Mouse (Mus musculus) mesoderm, embryonic 11.5 days (tissue): ENCODE measurements around the gene Tanc1.
A peak's percentile ranks its signal among the peaks of the same experiment; 100 is the strongest.

ENCODE experiments used
- DNase-seq: peaks from one replicate; pipeline ENCODE4 v3.0.0-alpha.2; 2012; ENCODE audit warnings: low read depth, low spot score

Tanc1 gene

DNA sequence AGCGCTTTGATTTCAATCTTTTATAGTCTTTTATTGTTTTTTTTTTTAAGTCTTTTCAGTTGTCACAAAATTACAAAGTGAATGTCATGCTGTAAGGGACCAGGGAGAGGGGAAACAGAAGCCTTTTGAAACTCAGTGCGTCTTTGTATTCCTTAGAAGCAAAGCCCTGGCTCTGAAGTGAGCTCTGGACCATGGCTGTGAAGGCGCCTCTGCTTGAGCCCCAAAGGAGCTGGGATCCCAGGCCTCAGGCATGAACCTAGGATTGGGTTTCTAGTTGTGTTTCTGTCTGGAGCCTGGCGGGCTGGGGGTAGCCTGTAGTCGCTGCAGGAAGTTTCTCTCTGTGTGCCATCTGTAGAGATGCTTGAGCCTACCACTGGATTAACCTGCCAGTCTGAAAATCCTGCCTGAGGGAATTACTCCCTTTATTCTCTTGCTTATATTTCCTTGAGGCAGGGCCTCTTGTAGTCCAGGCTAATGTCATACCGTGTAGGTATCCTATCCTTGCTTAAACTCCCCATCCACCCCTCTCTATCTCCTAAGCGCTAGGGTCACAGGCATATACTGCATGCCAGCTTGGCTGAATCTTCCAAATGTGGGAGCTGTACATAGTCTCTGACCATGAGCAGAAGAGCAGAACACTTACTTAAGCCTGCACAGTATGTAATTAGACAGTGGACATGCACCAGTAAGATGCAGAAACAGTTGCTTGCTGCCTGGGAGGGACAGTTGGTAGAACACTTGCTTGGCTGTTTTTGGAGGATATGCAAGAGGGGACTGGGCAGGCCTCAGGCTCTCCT, 177.1 kb downstream of the Tanc1 start:
- DNase-seq, result no peak

DNA sequence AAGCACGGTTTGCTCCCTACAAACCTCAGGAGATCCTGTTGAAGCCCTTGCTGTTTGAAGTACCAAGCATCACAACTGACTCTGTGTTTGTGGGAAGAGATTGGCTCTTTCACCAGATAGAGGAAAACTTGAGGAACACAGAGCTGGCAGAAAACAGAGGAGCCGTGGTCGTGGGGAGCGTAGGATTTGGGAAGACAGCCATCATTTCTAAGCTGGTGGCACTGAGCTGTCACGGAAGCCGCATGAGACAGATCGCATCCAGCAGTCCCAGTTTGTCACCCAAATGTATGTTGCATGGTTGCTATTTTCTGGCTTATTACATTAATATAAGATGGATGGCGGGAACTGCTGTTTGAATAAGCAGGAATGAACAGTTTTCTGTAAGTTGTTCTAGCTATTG, 179.8 kb downstream of the Tanc1 start:
- no peak for DNase-seq

DNA sequence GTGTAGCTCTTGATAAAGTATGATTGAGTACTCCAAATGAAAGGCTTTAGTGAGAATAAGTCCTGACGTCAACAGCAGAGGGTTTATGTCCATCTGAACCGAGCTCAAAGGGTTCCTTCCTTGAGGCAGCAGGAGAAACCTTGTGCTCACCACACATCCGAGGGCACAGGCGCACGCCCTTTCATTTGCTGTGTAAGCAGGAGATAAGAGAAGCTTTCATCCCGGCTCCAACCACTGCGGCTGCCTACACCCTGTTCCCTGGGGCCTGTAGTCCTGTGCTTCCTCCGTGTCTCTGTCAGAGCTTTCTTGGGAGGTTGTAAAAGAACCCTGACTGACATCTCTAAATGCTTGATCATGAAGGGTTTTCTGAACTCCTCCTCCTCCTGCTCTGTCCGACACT, 181.5 kb downstream of the Tanc1 start:
- no peak for DNase-seq

DNA sequence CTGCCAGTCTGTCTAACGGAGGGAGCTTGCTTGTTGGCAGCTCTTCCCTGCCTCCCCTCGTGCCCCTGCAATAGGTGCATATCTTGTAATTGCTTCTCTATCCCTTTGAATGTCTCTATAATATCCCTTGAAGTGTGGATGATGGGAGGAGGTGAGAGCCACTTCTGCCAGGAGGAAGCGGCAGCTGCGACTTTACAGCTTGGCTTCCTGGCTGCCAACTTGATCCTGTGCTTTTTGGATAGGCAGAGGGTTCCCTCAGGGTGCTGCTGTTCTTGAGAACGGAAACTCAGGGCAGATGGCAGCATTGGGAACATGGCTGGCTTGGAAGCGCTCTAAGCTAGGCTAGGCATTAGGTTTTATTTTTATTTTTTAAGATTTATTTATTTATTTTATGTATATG, 183.0 kb downstream of the Tanc1 start:
- DNase-seq, result no peak

DNA sequence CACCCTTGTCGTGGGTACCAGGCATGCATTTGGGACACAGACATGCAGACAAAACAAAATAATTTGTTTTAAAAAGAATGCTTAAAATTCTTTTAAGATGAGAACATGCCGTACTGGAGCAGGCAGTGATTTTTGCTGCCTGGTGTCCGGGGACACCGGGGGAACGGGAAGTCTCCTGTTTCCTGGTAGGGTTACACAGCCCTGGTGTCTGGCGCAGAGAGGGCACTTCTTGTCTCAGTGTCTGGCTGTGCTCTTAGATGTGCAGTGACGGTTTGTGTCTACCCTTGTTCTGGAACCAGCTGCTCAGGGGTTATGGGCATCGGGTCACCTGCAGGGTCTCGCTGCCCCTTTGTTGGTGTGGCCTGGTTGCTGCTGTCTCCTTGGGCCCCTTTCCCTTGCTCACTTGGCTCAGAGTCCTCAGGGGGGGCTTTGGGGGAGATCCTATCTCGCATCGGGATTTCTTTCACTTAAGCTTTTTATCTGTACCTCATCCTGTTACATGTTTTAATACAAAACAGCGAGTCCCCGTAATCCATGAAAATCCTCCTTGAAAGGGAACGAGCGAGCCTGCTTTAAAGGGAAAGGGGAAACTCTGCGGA, 187.2 kb downstream of the Tanc1 start:
- no peak for DNase-seq

DNA sequence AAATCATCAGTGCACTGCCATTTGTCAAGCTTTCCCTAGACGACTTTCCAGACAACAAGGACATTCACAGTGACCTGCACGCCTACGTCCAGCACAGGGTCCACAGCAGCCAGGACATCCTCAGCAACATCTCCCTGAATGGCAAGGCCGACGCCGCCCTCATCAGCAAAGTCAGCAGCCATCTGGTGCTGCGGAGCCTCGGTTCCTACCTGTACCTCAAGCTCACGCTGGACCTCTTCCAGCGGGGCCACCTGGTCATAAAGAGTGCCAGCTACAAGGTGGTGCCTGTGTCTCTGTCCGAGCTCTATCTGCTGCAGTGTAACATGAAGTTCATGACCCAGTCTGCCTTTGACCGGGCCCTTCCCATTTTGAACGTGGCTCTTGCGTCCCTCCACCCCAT, 187.7 kb downstream of the Tanc1 start:
- DNase-seq, result no peak

DNA sequence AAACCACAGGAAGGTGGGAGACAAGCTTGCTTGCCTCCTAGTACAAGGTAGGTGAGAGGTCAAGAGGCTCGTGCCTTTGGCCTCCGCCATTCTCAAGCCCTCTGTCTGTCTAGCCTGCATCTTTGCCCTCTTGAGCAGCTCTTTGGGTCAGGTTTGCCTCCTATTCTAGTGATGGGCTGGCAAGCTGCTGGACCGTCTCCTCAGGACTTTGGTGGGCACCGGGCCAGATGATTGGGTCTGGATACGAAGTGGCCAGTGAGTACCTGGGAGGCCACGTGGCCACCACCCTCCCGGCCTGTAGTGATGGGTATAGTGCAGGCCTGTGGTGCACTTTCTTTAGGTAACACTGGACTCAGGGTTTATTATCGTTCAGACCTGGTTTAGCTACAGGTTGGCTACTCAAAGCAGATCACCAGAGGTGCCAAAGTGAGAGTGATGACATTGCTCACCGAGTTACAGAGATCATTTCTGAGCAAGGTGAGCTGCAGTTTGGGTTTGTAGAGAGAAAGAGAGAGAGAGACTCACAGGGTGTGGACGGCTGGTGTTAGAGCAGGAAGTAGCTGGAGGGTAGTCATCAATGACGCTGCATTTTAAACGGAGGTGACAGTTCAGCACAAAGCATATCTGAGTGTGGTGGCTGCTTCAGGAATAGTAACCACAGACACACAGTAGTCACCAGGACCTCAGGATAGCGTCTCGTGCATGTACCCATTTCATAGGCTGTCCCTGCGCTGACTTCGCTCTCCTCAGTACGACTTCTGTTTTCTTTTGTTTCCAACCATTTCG, 188.8 kb downstream of the Tanc1 start:
- DNase-seq, result no peak

DNA sequence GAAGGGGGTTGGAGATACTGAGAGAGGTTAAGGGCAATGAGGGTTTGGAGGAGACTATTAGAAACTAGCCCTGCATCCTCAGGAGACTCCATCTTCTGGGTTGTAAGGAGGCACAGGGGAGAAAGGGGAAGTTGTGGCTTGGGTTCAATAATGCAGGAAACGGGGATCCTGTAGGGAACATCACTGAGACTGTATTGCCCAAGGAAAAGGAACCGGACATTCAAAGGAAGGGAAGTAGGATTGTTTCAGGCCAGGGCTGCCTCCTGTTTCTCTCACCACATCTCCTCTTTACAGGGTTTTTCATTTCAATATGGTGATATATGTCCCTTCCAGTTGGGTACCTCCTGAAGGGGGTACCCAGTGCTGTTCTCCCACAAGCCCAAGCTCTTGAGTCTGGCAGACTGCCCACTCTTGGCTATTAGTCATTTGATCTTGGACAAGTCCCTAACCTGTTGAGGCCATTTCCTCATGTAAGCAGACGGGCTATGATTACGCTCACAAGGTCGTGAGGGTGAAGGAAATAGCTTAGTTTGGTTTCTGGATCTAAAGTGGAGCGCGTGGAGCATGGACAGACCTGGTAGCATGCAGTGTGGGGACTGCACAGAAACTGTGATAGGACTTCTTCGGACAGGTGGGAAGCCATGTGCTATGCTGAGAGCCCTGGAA, 191.0 kb downstream of the Tanc1 start:
- DNase-seq, result no peak

DNA sequence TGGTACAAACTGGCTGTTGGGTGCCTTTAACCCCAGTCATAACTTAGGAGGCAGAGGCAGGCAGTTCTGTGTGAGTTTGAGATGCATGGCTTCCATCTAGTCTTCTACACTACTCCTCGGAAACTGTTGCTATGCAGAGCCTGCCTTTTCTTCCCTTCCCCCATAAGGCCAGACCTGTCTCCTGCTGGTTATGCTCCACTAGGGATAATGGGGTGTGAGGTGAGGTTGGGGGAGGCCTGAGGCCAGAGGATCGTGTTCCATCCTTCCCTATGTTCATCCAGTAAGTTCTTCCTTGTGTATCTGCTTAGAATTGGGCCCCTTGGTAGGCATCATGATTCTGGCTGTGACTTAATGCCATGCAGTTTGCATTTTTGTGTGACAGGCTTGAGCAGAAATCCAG, 193.8 kb downstream of the Tanc1 start:
- no peak for DNase-seq

DNA sequence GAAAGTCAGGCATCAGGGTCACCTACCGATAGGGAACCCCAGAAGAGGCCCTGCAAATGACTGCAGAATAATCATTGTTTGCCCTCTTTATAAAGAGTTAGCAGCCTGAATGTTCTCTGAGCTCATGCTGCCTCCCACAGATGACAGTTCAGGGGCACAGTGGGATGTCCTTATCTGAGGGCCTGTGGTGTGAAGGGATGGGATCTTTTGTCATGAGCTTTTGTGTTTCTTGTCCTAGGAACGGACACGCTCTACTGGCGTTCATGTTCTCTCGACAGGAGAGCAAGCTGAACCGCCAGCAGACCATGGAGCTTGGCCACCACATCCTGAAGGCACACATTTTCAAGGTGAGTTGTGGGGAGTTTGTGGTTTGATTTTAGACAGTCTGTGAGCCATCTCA, 194.2 kb downstream of the Tanc1 start:
- no peak for DNase-seq

DNA sequence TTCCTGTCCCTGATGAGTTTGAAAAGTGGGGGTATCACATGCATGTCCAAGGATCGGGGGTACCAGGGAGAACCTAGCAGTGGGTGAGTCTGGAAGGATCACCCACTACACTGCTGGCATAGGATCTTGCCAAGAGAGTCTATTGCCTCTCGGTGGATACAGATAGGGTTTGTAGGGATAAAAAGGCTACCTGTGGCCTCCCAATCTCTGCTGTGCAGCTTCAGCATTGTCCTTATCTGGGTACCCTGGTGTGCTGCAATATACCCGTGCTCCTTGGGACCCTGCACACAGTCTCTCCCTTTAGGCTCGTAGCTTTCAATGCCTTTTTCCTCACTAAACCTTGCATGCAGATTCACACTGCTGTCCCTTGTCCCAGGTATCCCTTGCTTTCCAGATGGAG, 196.8 kb downstream of the Tanc1 start:
- no peak for DNase-seq

DNA sequence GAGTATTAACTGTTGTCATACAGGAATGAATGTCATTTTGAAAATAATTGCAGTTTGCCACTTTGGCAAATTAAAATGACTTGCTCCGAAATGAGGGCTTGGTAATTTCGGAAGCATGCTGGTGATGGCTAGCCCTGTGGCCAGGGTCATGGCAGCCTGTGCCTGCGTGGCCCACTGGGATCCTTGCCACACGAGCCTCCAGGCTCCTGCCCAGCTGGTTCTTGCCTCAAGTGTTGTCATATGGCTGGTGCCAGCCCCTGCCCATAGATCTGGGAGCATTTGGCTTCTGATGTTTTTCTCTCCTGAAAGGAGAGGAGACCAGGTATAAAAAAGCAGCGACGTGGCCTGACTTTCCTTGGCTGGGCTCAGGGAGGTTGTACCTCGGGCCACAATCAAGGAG, 198.2 kb downstream of the Tanc1 start:
- no peak for DNase-seq

DNA sequence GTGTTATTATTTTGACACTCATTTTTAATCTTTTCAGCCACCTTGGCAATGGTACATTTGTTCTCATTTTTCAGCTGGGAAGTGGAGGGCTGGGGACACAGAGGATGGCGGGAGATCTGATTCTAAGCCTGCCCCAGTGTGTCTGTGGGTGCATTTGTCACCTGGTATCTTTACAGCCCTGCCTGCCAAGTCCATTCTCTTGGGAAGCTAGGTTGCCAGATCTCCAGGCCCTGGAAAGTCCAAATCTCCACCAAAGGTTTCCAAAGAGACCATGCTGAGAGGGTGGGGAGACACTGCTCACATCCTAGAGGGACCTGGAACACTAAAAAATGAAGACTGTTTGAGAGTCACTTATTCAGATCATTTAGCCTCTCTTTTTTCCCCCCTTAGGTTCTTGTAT, 199.4 kb downstream of the Tanc1 start:
- no peak for DNase-seq

DNA sequence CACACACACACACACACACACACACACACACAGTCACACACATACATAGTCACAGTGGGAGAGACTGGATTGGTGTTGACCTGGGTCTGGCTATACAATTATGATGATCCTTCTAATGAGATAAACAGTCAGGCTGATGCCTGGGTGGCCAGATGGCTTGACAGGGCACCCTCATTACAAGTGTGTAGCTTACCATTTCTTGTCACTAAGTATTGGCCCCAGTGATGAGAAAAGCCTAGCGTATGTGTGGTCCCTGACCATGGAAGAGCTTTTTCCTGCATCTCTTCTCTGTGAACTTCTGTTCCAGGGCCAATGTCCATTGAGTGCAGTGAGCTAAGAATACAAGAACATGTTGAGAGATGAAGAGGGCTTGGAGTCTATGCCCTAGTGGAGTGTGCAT, 200.8 kb downstream of the Tanc1 start:
- no peak for DNase-seq

DNA sequence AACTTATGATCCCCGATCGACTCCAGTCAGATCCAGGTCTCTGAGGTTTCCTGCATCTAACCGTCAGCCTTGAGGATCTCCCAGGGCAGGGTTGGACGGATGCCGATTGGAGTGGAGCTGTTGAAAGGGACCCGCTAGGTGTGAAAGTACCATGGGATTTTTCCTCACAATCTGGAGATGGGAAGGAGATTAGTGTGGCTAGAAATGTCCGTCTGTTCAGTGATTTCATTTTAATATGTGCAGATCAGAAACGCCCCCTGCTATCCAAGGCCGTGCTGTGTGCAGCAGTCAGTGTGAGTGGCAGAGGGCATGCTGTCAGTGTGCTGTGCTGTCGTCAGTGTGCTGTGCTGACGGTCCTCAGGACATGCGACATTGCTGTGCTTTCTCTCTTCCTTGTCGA, 201.6 kb downstream of the Tanc1 start:
- DNase-seq, result no peak

DNA sequence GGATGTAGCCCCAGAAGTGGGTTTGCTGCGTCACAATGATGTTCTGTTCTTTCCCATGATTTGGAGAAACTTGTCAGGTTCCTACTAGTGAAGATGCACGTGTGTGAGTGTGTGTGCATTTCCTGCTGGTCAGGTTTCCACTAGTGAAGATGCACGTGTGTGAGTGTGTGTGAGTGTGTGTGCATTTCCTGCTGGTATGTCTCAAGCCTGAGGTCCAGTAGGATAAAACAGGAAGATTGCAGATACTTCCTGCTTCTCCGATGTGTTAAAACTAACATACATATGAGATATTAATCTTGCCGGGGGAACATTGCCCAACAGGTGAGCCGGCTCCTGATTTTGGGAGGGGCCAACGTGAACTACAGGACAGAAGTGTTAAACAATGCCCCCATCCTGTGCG, 203.2 kb downstream of the Tanc1 start:
- no peak for DNase-seq

DNA sequence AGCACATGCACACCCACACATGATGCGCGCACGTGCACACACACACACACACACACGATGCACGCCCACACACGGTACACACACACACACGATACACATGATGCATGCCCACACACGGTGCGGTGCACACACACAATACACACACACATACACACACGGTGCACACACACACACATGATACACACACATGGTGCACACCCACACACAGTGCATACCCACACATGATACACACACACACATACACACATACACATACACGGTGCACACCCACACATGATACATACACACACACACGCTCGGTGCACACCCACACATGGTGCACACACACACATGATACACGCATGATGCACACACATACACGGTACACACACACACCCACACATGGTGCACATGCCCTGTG, 206.8 kb downstream of the Tanc1 start:
- DNase-seq, result no peak

DNA sequence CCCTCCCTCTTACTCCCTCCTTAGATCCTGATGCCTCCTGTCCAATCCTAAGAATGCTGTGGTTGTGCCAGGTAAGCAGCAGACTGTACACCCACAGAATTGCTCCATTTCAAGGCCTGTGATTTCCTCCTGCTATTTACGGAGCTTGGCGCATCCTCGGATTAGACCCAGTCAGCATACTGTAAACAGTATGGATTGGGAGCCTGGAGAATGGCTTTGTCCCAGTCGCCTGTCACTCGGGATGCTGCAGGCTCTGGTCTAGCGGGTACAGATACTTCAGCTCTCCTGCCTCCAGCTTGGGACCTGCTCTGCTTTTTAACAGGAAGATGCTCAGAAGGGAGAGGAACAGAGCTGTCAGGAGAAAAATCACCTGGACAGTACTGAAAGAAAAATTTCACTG, 207.6 kb downstream of the Tanc1 start:
- no peak for DNase-seq

DNA sequence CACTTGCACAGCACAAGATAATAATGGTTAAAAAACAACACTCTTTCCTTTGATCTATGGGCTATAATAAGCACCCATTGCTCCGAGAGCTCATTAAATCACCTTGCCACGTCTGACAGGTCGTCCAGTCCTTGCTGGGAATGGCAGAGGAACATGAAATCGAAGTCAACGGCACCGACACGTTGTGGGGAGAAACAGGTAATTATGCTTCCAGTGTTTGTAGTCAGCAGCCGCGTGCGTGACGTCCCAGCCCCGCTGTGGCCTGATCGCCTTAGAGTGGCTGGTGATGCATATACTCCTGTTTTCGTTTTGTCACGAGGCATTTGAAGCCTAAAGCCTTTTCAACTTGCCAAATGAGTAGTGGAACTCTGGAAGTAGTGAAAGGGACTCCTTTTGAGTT, 208.2 kb downstream of the Tanc1 start:
- DNase-seq, result no peak

DNA sequence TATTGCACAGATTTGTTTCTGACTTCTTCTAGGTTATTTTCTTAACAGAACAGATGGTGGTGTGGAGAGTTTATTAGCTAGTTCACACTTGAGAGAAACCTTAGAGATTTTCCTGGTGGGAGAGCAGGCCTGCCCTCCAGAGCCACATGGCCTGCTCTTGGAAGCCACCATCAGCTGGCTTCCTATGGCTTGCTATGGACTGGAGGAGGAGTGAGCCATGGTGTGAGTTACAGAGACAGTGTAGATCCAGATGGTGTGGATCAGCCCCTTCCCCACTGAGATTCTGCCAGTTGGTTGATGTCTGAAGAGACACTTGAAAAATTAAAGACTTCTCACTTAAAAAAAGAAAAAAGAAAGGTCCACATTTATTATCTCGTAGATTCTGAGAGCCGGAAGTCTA, 209.2 kb downstream of the Tanc1 start:
- DNase-seq, result no peak

DNA sequence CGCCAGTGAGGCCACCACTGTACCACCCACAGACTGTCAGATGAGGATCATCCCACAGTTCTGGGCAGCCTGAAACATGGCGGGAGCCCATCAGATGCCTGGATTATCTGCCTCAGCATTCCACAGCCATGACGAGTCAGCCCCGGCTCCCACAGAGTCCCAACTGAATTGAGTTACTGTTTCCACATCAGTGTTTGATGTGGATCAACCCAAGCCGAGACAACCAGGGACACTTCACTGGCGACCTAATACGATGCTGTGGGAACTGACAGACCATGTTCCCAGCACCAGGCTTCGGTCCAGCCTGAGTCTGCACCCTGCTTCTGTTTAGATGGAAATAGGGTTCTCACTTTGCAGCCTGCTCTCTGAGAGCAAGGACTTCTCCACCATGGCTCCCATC, 212.4 kb downstream of the Tanc1 start:
- DNase-seq, result peak; percentile 35

DNA sequence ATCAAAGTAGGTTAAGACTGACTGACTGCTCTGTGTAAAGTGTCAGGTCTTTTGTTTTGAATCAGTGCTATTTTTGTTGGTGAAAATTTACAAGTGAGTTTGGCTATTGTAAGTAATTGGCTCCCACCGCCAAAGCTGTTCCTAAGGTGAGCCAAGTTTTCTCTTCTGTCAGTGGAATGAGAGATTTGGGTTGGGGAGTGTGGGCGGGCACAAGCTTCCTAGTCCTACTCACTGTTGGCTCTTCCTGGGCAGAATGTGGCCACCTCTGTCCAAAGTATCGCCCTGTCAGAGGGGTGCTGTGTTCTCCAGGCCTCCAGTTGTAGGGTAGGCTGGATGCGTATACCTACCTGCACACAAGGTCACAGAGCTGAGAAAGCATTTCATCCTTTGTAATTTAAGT, 213.5 kb downstream of the Tanc1 start:
- DNase-seq, result no peak
